Mouse (Mus musculus): ENCODE data around the gene Rbms1. TPM values are rescaled to one million over a fixed set of nuclear protein-coding genes. Genes with fewer than 3 reads are reported as not detected.

Gene Rbms1
- total RNA-seq, 1 experiment from 2014 or later: 19.8 TPM

GRCm38 (mm10) chr2:60807341-60808195 is 155.4 kb downstream of the Rbms1 start:
- no peak for ATAC-seq (replicated peaks in 1 of 2; ENCODE audit: insufficient read depth in 1 of 2, low FRiP score in 2 of 2, low TSS enrichment in 1 of 2, low read depth in 1 of 2, poor library complexity in 2 of 2, severe bottlenecking in 2 of 2)

GRCm38 (mm10) chr2:60804763-60805162 is 158.2 kb downstream of the Rbms1 start:
- ATAC-seq (replicated peaks in 1 of 2; ENCODE audit: insufficient read depth in 1 of 2, low FRiP score in 2 of 2, low TSS enrichment in 1 of 2, low read depth in 1 of 2, poor library complexity in 2 of 2, severe bottlenecking in 2 of 2): no peak

DNA sequence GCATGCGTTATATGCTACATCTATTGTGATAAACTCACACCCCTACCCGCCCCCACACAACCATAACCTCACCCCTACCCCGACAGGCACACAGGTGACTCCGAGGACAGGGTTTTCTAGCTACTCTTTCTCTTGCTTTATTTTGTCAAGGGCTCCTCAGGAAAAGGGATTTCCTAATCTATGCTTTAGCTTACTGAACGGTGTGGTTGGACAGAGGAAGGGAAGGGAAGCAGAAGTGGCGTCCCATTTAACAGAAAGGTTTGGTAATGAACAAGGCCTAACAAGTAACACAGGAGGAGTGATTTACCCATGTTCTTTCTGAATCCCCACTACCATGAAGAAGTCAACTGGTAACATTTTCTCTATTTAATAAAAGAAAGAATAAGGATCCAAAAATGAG is 159.6 kb downstream of the Rbms1 start:
- no peak for ATAC-seq (replicated peaks in 1 of 2; ENCODE audit: insufficient read depth in 1 of 2, low FRiP score in 2 of 2, low TSS enrichment in 1 of 2, low read depth in 1 of 2, poor library complexity in 2 of 2, severe bottlenecking in 2 of 2)

DNA sequence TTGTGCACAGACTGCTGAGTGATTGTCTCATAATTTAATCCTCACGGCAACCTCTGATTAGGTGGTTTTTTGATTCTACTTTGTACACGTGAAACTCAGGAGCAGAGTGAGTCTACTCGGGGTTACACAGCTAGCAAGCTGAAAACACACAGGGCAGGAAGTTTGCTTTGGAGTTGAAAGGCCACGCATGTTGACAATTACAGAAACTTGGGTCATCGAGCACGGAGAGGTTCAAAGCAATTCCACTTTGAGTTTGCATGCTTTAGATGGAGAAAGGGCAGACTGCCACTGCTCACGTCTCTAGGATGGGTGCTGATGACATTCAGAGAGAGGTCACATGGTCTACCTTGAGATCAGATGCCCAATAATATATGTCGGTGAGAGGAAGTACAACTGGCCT is 160.2 kb downstream of the Rbms1 start:
- no peak for ATAC-seq (replicated peaks in 1 of 2; ENCODE audit: insufficient read depth in 1 of 2, low FRiP score in 2 of 2, low TSS enrichment in 1 of 2, low read depth in 1 of 2, poor library complexity in 2 of 2, severe bottlenecking in 2 of 2)

DNA sequence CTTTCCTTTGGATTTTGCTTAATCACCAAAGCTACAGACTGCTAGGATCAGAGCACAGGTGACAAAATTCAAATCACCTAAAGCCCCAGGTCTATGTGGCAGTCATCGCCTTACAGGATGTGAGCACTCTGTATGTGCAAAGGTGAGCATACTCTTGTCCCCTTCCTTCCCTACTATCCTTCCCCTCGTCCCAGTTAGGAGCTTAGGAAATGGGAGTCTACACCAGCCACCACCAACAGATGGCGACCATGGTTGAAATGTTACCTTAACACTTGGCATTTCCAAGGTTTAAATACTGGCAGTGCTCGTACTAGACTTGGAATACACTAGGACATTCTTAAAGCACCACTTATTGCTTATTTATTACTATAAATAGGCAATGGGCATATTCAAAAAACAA is 160.8 kb downstream of the Rbms1 start:
- ATAC-seq (replicated peaks in 1 of 2; ENCODE audit: insufficient read depth in 1 of 2, low FRiP score in 2 of 2, low TSS enrichment in 1 of 2, low read depth in 1 of 2, poor library complexity in 2 of 2, severe bottlenecking in 2 of 2): no peak

DNA sequence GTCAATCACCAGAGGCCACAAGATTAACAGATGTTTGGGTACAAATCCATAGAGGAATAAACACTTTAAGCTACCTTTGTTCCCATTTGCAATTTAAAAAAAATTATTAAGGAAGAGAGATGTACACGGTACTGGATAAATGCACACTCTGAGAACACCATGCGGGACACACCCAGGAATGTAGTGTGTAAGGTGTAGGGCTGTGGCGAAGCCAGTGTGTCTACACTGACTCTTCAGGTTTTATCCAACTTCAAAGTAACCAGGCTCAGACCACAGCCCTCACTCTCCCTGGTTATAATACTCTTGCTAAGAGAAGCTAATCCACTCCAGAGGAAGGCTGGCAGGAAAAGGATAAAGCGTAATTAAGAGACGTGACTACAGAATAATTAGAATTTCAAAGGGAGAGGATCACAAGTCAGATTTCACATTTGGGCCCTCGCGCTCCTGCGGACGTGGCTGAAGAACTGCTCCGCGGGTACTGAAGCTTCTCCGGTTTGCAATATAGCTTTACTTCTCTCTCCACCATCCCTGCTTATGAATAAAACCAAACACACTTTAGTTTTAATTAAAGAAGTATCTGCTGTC is 161.3 kb downstream of the Rbms1 start:
- no peak for ATAC-seq (replicated peaks in 1 of 2; ENCODE audit: insufficient read depth in 1 of 2, low FRiP score in 2 of 2, low TSS enrichment in 1 of 2, low read depth in 1 of 2, poor library complexity in 2 of 2, severe bottlenecking in 2 of 2)

- no peak for ATAC-seq (replicated peaks in 1 of 2; ENCODE audit: insufficient read depth in 1 of 2, low FRiP score in 2 of 2, low TSS enrichment in 1 of 2, low read depth in 1 of 2, poor library complexity in 2 of 2, severe bottlenecking in 2 of 2)
These were observed 162.0 kb downstream of the Rbms1 start for GRCm38 (mm10) chr2:60800921-60801558.

- no peak for ATAC-seq (replicated peaks in 1 of 2; ENCODE audit: insufficient read depth in 1 of 2, low FRiP score in 2 of 2, low TSS enrichment in 1 of 2, low read depth in 1 of 2, poor library complexity in 2 of 2, severe bottlenecking in 2 of 2)
These were observed 163.2 kb downstream of the Rbms1 start for GRCm38 (mm10) chr2:60799816-60800215.

DNA sequence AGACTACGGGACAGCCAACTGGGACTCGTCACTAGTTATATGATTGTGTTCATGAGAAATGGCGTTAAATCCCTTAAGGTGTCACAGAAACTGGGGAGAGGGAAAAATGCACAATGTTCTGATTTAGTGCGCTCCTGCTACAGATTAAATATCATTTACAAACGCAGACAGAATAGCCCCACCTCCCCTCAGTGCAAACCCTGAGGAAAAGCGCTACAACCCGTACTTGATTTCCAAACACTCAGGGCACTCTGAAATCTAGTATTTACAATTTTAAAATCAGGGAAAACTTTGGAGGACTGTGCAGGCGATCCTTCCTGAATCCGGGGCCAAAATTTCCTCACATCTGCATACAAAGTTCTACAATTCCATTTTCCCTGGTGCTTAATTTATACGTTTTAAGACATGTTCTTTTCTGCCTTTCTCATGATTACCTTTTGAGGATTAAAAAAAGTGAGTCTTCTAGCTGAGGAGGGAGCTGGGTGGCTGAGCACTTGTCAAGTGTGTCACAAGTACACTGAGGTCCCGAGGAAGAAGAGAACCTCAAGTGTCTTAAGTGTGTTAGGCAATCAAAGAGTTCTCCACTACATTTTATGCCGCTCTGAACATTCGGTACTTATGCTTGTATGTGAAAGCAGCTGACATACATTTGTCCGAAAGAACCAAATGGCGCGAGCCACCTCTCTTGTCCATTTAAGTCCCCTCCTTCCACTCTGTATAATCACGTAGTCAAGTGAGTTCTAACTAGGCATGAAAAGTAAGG is 164.0 kb downstream of the Rbms1 start:
- no peak for ATAC-seq (replicated peaks in 1 of 2; ENCODE audit: insufficient read depth in 1 of 2, low FRiP score in 2 of 2, low TSS enrichment in 1 of 2, low read depth in 1 of 2, poor library complexity in 2 of 2, severe bottlenecking in 2 of 2)

- no peak for ATAC-seq (replicated peaks in 1 of 2; ENCODE audit: insufficient read depth in 1 of 2, low FRiP score in 2 of 2, low TSS enrichment in 1 of 2, low read depth in 1 of 2, poor library complexity in 2 of 2, severe bottlenecking in 2 of 2)
These were observed 165.9 kb downstream of the Rbms1 start for GRCm38 (mm10) chr2:60796969-60797669.

- no peak for ATAC-seq (replicated peaks in 1 of 2; ENCODE audit: insufficient read depth in 1 of 2, low FRiP score in 2 of 2, low TSS enrichment in 1 of 2, low read depth in 1 of 2, poor library complexity in 2 of 2, severe bottlenecking in 2 of 2)
These were observed 166.4 kb downstream of the Rbms1 start for GRCm38 (mm10) chr2:60796616-60796968.

DNA sequence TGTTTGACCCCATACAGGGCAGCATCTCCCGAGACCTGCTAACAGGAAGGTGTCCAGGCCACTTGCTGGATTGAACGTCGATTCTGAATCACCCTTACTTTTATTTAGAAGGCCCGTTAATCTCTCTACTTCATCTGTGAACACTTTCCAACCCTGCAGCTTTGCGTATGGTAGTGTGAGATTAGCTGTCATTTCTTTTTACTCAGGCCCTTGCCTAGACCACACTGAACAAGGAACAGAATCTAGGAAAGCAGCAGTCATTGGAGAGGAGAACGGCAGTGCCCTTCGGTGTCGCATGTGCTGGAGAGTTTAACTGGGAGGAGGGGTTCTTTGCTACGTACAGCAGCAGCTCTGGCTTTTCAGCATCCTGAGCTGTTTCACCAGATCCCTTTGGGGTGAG is 167.1 kb downstream of the Rbms1 start:
- ATAC-seq (replicated peaks in 1 of 2; ENCODE audit: insufficient read depth in 1 of 2, low FRiP score in 2 of 2, low TSS enrichment in 1 of 2, low read depth in 1 of 2, poor library complexity in 2 of 2, severe bottlenecking in 2 of 2): no peak

DNA sequence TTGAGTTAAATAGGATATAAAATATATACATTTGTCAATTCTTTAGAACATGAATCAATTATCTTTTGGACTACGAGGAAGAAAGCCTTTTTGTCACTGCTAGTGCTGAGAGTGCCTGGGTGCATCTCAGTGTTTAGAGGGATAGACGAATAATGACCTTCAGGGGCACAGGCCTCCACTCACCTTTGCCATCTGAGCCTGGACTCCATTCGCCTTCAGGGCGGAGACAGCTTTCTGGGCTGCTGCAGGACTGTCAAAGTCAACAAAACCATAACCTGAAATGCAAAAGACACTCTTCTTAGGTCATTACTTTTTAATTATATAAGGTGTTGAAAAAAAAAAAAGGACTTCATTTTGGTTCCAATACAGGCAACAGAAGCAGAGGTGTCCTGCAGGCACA is 170.5 kb downstream of the Rbms1 start:
- no peak for ATAC-seq (replicated peaks in 1 of 2; ENCODE audit: insufficient read depth in 1 of 2, low FRiP score in 2 of 2, low TSS enrichment in 1 of 2, low read depth in 1 of 2, poor library complexity in 2 of 2, severe bottlenecking in 2 of 2)

GRCm38 (mm10) chr2:60789126-60789525 is 173.9 kb downstream of the Rbms1 start:
- ATAC-seq (replicated peaks in 1 of 2; ENCODE audit: insufficient read depth in 1 of 2, low FRiP score in 2 of 2, low TSS enrichment in 1 of 2, low read depth in 1 of 2, poor library complexity in 2 of 2, severe bottlenecking in 2 of 2): no peak

- ATAC-seq (replicated peaks in 1 of 2; ENCODE audit: insufficient read depth in 1 of 2, low FRiP score in 2 of 2, low TSS enrichment in 1 of 2, low read depth in 1 of 2, poor library complexity in 2 of 2, severe bottlenecking in 2 of 2): no peak
These were observed 174.7 kb downstream of the Rbms1 start for GRCm38 (mm10) chr2:60788173-60788908.

DNA sequence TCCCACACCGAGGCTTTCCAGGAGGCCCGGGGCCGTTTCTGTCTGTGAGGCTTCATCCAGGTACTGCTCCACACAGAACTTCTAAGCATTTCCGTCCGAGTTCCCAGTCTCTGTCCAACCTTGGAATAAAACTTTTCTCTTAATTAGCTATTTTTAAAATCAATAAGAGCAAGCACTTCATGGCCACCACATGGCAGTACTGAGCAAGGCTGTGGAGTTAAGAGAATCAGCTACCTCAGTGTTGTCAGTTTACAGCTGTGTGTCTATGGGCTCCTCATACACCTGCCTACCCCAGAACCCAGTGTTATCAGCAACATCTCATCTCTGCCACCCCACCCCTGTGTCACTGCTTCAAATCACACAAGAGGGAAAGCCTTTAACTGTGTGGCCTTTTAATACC is 175.9 kb downstream of the Rbms1 start:
- no peak for ATAC-seq (replicated peaks in 1 of 2; ENCODE audit: insufficient read depth in 1 of 2, low FRiP score in 2 of 2, low TSS enrichment in 1 of 2, low read depth in 1 of 2, poor library complexity in 2 of 2, severe bottlenecking in 2 of 2)

- ATAC-seq (replicated peaks in 1 of 2; ENCODE audit: insufficient read depth in 1 of 2, low FRiP score in 2 of 2, low TSS enrichment in 1 of 2, low read depth in 1 of 2, poor library complexity in 2 of 2, severe bottlenecking in 2 of 2): no peak
These were observed 176.7 kb downstream of the Rbms1 start for GRCm38 (mm10) chr2:60786289-60786688.

Data from hematopoietic stem cell, adult 5-6 weeks (primary cell).